Mouse (Mus musculus): Measurements from ENCODE around the gene Fcgr3. TPM values are rescaled to one million over a fixed set of nuclear protein-coding genes. Genes with fewer than 3 reads are reported as not detected.

Fcgr3 gene
- total and polyA plus RNA-seq, 3 experiments = 3.7 to 8.5 (median 6.1) TPM

GRCm38 (mm10) chr1:171006335-171006734 is 58.4 kb downstream of the Fcgr3 start:
- Histone ChIP-seq H3K4me2 (ENCODE audit: insufficient read depth, low read depth, poor library complexity, severe bottlenecking) (no peak overlapping the region; the same call in 1 of the 2 replicates), H3K9ac (ENCODE audit: insufficient read depth, low read depth) (peak overlapping the region; percentile 32; the same call in 1 of the 2 replicates), H3K79me2 (replicated peaks; ENCODE audit: control insufficient read depth, extremely low read depth, insufficient read depth, poor library complexity, severe bottlenecking) (no peaks in the 10 kb centered on the region), H3K4me3 (replicated peaks in 1 of 3; ENCODE audit: low read depth in 2 of 3, low read length in 2 of 3, poor library complexity in 1 of 3) (no peak overlapping the region), H3K27me3 (replicated peaks) (no peaks in the 10 kb centered on the region), H3K36me3 (replicated peaks in 1 of 2; ENCODE audit: control insufficient read depth in 1 of 2, insufficient read depth in 1 of 2, low read length in 1 of 2) (no peaks in the 10 kb centered on the region), H3K4me1 (ENCODE audit: control insufficient read depth in 1 of 2, insufficient read depth in 2 of 2) (peaks cover 24 to 35% of the 10 kb centered on the region in 2 experiments), H3K27ac (ENCODE audit: insufficient read depth, low read depth) (peak overlapping the region; percentile 89), H3K9me3 (replicated peaks; ENCODE audit: low read length) (peaks cover 6% of the 10 kb centered on the region)
- DNase-seq (ENCODE audit: extremely low read depth) = peak; percentile 33
- TF ChIP-seq TCF12 (IDR thresholded peaks at IDR 0.05; ENCODE audit: low read depth, low read length) = no peak
- TF ChIP-seq ELF1 (IDR thresholded peaks at IDR 0.05; ENCODE audit: low read depth, low read length) = peak; percentile 37; the same call in 1 of the 2 replicates
- peak; percentile 27; the same call in 1 of the 2 replicates for TF ChIP-seq JUN (IDR thresholded peaks at IDR 0.05; ENCODE audit: insufficient read depth, low read depth, low read length)
- peak; percentile 74 for TF ChIP-seq IRF4 (IDR thresholded peaks at IDR 0.05; ENCODE audit: low read depth, low read length)
- no peak for TF ChIP-seq HCFC1 (IDR thresholded peaks at IDR 0.05; ENCODE audit: low read depth, low read length)
- no peak for TF ChIP-seq MYC (IDR thresholded peaks at IDR 0.05; ENCODE audit: low read depth, low read length)
- TF ChIP-seq SMC3 (IDR thresholded peaks at IDR 0.05; ENCODE audit: low read depth, low read length) = no peak
- TF ChIP-seq UBTF (IDR thresholded peaks at IDR 0.05; ENCODE audit: low read depth, low read length) = no peak
- no peak for TF ChIP-seq ZMIZ1 (IDR thresholded peaks at IDR 0.05; ENCODE audit: low read depth, low read length)
- no peak for TF ChIP-seq MEF2A (IDR thresholded peaks at IDR 0.05; ENCODE audit: borderline replicate concordance, low read depth, low read length)
- TF ChIP-seq MAZ (IDR thresholded peaks at IDR 0.05; ENCODE audit: low read depth, low read length) = no peak
- 0 out of 2 replicates have a peak, but pooled peaks have one; percentile 32 for TF ChIP-seq RCOR1 (conservative IDR thresholded peaks at IDR 0.05; ENCODE audit: low read depth, low read length)
- no peak for TF ChIP-seq MXI1 (IDR thresholded peaks at IDR 0.05; ENCODE audit: low read depth, low read length)
- TF ChIP-seq CHD1 (IDR thresholded peaks at IDR 0.05; ENCODE audit: low read depth, low read length) = no peak
- no peak for TF ChIP-seq SIN3A (IDR thresholded peaks at IDR 0.05; ENCODE audit: low read length)
- no peak for TF ChIP-seq ZKSCAN1 (IDR thresholded peaks at IDR 0.05; ENCODE audit: borderline replicate concordance, low read depth, low read length)
- peak; percentile 64 for TF ChIP-seq EP300 (IDR thresholded peaks at IDR 0.05; ENCODE audit: low read length)
- 0 out of 2 replicates have a peak, but pooled peaks have one; percentile 39 for TF ChIP-seq JUND (conservative IDR thresholded peaks at IDR 0.05; ENCODE audit: low read depth, low read length)
- no peak for TF ChIP-seq MAFK (IDR thresholded peaks at IDR 0.05; ENCODE audit: insufficient replicate concordance, low read length)
- TF ChIP-seq PAX5 (IDR thresholded peaks at IDR 0.05; ENCODE audit: low read length) = no peak
- peak; percentile 41 for TF ChIP-seq ETS1 (conservative IDR thresholded peaks at IDR 0.05; ENCODE audit: low read depth, low read length)
- no peak for TF ChIP-seq USF2 (conservative IDR thresholded peaks at IDR 0.05; ENCODE audit: low read depth, low read length)
- TF ChIP-seq NELFE (IDR thresholded peaks at IDR 0.05; ENCODE audit: low read depth, low read length) = no peak
- no peak for TF ChIP-seq RAD21 (IDR thresholded peaks at IDR 0.05; ENCODE audit: low read depth, low read length)
- no peak for TF ChIP-seq E2F4 (IDR thresholded peaks at IDR 0.05; ENCODE audit: insufficient replicate concordance, low read depth, low read length)
- TF ChIP-seq NRF1 (IDR thresholded peaks at IDR 0.05; ENCODE audit: low read depth, low read length) = no peak
- no peak for TF ChIP-seq POLR2AphosphoS2 (IDR thresholded peaks at IDR 0.05; ENCODE audit: low read depth, low read length)
- TF ChIP-seq CTCF (conservative IDR thresholded peaks at IDR 0.05 in 1 of 2, IDR thresholded peaks at IDR 0.05 in 1 of 2; ENCODE audit: low read depth in 2 of 2, low read length in 2 of 2) = no peak
- TF ChIP-seq MAX (IDR thresholded peaks at IDR 0.05; ENCODE audit: low read length) = no peak
- TF ChIP-seq USF1 (IDR thresholded peaks at IDR 0.05; ENCODE audit: low read depth, low read length) = no peak
- TF ChIP-seq POLR2A (IDR thresholded peaks at IDR 0.05; ENCODE audit: low read depth, low read length) = no peak
- in situ Hi-C loops (cut with MboI; ENCODE audit: low pct_ligation_motif_present, low pct_unique_long_range_greater_than_20kb, low sequenced_read_pairs) (no loop called here), dilution Hi-C loops (cut with MboI; ENCODE audit: extremely low pct_ligation_motif_present, extremely low pct_unique_long_range_greater_than_20kb, low sequenced_read_pairs) (no loop called here)

Data from CH12.LX (cell line).